Mouse (Mus musculus) adrenal gland (tissue): ENCODE measurements around the gene Vezf1.

ENCODE experiments used
- intact Hi-C: fragments of 180-260 bp; cut with DNase I; formaldehyde crosslinking; loops from one replicate; pipeline ENCODE4 v1.15.1; 2025

The Vezf1 gene

DNA sequence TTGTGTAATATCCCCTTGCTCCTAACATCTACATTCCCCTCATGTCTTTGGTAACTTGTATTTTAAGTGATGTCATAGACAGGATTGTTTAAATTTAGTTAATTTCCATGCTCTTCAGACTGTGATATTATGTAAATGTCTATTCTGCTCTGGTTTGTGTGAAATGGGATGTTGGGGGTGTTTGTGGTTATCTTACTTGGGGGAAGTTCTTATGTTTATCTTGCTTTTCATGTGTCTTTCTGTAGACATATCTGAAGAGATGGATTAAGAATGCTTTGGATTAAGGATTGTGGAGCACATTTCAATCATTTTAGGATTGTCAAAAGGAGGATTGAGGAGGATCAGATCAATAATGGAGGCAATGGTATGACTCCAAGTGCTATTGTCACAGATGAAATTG, 18.3 kb upstream of the Vezf1 start:
- intact Hi-C loops: loop anchor here (5.0 kb wide), 1 partner anchor 62 kb away; the partner anchor contains the start of gene Dynll2

DNA sequence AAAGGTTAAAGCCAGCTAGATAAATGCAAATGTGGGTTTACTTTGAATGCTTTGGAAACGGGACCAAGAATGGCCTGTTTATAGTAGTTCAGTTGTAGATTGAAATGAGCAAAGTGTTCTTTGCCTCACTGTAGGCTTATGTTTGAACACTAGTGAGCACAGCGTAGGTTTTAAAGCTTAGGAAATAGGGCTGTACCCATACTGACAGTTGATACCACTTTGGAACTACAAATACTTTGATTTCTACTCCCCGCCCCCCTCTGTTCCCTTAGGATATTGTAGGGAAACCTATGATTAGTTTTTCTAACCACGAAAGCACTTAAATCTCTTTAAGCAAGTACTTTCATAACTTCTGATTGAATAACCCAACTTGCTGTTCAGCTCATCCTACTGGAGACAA, 15.4 kb upstream of the Vezf1 start:
- intact Hi-C loops: no loop called here

- intact Hi-C loops: no loop called here
Measured at GRCm38 (mm10) chr11:88053821-88054220, 14.3 kb upstream of the Vezf1 start.

DNA sequence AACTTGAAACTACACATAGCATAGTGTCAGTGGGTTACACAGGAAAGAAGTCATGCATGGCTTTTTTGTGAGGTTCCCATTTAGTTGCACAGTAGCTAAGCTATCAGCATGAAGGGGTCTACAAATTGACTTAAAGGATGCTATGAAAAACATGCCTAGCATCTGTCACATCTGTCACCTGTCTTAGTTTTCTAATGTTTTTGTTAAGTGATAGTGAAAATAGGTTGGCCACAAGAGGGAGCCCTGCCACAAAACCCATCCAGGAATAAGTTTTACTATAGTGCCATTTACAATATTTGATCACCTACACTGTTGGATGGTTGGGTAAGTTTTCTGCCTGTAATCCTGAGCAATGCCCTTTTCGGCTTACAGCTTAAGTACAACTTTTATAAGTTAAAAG, 13.5 kb upstream of the Vezf1 start:
- intact Hi-C loops: no loop called here

GRCm38 (mm10) chr11:88055777-88056176, 12.3 kb upstream of the Vezf1 start:
- intact Hi-C loops: no loop called here

- intact Hi-C loops: loop anchor here (2.0 kb wide), 1 partner anchor 139 kb away; no protein-coding TSS in a partner anchor
Measured at GRCm38 (mm10) chr11:88057788-88058187, 10.3 kb upstream of the Vezf1 start.

- intact Hi-C loops: loop anchor here (2.0 kb wide), 1 partner anchor 138 kb away; no protein-coding TSS in a partner anchor
Measured at GRCm38 (mm10) chr11:88059141-88059540, 8.9 kb upstream of the Vezf1 start.

GRCm38 (mm10) chr11:88061892-88062625, 6.0 kb upstream of the Vezf1 start:
- intact Hi-C loops: no loop called here

- intact Hi-C loops: loop anchor here (5.0 kb wide), 2 partner anchors 37 to 97 kb away; no protein-coding TSS in a partner anchor
Measured at GRCm38 (mm10) chr11:88065732-88066131, 2.3 kb upstream of the Vezf1 start.

DNA sequence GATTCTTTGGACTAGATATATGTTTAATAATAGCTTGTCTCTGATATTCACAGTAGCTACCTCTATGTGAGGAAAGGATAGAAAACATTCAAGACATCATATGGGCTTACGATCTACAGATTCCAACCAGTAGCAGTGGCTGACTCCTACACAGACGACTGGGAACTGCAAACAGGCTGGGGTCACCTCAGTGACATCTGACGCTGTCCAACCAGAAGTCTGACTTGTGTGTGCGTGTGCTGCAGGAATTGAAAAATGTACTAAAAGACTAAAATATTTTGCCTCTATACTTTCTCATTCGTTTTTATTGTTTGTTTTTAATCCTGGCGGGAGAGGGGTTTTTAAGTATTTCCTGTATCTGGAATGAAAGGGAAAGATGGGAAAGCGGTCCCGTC, 891 bp upstream of the Vezf1 start:
- intact Hi-C loops: loop anchor here (5.0 kb wide), 2 partner anchors 35 to 95 kb away; no protein-coding TSS in a partner anchor

DNA sequence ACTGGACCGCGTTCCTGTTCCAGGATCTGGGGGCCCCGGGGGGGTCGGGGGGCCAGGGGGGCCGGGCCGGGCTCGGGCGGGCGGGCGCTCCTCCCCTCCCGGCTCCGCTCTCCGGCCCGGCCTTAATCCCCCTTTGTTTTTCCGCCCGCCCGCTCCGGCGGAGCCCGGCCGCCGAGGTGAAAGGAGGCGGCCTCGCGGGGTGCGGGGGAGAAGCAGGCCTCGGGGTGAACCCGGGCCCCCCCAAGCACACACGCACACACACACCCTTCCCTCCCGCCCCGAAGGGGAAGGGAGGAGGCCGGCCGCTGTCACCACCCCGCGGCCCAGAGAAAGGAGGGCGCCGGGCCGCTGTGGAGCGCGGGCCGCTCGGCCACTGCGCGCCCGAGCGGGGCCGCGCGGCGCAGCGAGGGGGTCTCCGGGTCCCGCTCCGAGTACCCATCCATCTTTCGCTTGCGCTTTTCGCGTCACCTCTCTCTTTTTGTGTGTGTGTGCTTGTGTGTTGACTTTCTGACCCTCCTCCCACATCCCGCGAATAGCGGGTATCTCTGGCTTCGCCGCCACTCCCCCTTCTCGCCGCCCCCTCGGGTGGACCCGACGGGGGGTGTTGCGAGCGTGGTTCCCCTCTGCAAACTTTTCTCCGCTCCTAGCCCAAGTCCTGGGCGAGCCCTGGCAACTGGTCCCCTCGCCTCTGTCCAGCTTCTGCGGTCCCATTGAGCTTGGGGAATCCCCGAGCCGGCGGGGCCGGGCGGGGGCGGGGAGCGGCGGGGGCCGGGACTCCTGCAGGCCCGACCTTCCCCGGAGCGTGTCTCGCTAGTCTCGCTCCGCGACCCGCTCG, 549 bp downstream of the Vezf1 start:
- intact Hi-C loops: loop anchor here (5.0 kb wide), 2 partner anchors 34 to 94 kb away; no protein-coding TSS in a partner anchor

- intact Hi-C loops: loop anchor here (5.0 kb wide), 2 partner anchors 33 to 93 kb away; no protein-coding TSS in a partner anchor
Measured at GRCm38 (mm10) chr11:88069246-88069570, 1.1 kb downstream of the Vezf1 start.

- intact Hi-C loops: no loop called here
Measured at GRCm38 (mm10) chr11:88070392-88070791, 2.3 kb downstream of the Vezf1 start.

- intact Hi-C loops: no loop called here
Measured at GRCm38 (mm10) chr11:88071113-88071512, 3.0 kb downstream of the Vezf1 start.

DNA sequence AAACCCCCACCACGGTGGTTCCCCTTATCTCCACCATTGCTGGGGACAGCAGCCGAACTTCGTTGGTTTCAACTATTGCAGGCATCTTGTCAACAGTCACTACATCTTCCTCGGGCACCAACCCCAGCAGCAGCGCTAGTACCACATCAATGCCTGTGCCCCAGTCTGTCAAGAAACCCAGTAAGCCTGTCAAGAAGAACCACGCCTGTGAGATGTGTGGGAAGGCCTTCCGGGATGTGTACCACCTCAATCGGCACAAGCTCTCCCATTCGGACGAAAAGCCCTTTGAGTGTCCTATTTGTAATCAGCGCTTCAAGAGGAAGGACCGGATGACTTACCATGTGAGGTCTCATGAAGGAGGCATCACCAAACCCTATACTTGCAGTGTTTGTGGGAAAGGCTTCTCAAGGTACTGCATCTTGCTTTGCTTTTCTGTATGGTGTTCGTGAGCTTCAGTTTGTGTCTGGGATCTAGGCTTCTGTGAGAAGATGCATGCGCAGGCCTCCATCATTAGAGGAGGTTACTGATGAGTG, 5.3 kb downstream of the Vezf1 start:
- intact Hi-C loops: no loop called here

DNA sequence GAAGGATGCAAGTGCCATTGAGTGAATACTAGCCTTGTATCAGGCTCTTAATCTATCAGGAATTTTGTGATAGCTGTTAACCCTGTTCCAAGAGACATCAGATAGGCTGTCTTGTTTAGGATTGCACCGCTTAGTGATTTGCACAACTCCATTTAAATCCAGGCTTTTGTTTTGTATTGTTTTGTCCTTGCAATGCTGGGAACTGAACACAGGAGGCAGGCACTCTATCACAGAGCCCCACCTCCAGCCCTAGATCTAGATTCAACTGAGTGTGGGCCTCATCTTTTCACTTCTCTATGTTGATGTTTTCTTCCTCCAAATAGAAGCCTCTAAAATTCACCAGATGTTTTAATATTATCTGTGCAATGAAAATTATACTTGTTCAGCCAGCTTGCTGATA, 7.6 kb downstream of the Vezf1 start:
- intact Hi-C loops: no loop called here

GRCm38 (mm10) chr11:88076394-88076793, 8.3 kb downstream of the Vezf1 start:
- intact Hi-C loops: no loop called here

- intact Hi-C loops: no loop called here
Measured at GRCm38 (mm10) chr11:88083699-88084098, 15.6 kb downstream of the Vezf1 start.

- intact Hi-C loops: no loop called here
Measured at GRCm38 (mm10) chr11:88086737-88087627, 18.9 kb downstream of the Vezf1 start.

DNA sequence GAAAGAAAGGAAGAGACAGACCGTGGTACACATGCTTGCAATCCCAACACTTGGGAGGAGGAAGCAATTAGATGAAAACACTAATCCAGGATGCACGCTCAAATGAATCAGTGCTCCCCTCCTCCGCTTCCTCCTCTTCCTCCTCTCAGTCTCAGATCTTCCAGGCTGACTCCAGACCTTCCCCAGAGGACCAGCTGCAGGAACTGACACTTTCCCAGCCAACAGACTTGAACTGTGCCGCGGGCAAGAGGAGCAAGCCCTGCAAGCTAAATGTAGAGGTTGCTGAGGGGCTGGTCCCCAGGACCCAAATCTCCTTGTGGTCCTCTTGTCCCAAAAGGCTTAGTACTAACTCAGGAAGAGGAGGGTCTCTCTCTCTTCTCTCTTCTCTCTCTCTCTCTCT, 21.1 kb downstream of the Vezf1 start:
- intact Hi-C loops: no loop called here

- intact Hi-C loops: no loop called here
Measured at GRCm38 (mm10) chr11:88090293-88090692, 22.2 kb downstream of the Vezf1 start.
